Mouse (Mus musculus) spleen, postnatal 36 days (tissue): ENCODE measurements around the gene Zdhhc16.

Source experiments
- DNase-seq, 2 experiments: peaks; one replicate each; pipeline ENCODE4 v3.0.0; 2022; ENCODE audit warnings: low spot score in 2 of 2, mixed read lengths in 1 of 2

Zdhhc16 gene

GRCm38 (mm10) chr19:41987206-41987605 is 53.9 kb downstream of the Zdhhc16 start:
- no peak for DNase-seq

GRCm38 (mm10) chr19:41989810-41990209 is 56.5 kb downstream of the Zdhhc16 start:
- DNase-seq, result peak in 1 of 2 experiments; percentile 15

GRCm38 (mm10) chr19:41991926-41992477 is 58.7 kb downstream of the Zdhhc16 start:
- DNase-seq, result no peak

GRCm38 (mm10) chr19:41992971-41993370 is 59.7 kb downstream of the Zdhhc16 start:
- DNase-seq, result no peak

- no peak for DNase-seq
Observed at GRCm38 (mm10) chr19:41993484-41993883, 60.2 kb downstream of the Zdhhc16 start.
